Mouse (Mus musculus): ENCODE results near the gene Chn2. TPM values are rescaled to one million over a fixed set of nuclear protein-coding genes. Genes with fewer than 3 reads are reported as not detected.

Gene Chn2
- polyA plus RNA-seq, 1 experiment from 2014 or later = 12.0 TPM

Other genes starting within 250 kb of the Chn2 start
- 106 and 110 TPM in 2 replicates for gene Tril, start 218.7 kb upstream of the Chn2 start, polyA plus RNA-seq (2016; fragmentation: Nextera tagmentation; extraction: Ambion mirVana)
- 0.14 and 0.42 TPM in 2 replicates for gene Cpvl, start 60.9 kb upstream of the Chn2 start, polyA plus RNA-seq (2016; fragmentation: Nextera tagmentation; extraction: Ambion mirVana)